ENCODE assay signal across 9 mouse cellular contexts in genomic region chr6:125159773-125160557, GRCm38 (mm10). TPM values are rescaled to one million over a fixed set of nuclear protein-coding genes. Genes with fewer than 3 reads are reported as not detected.
A peak's percentile ranks its signal among the peaks of the same experiment; 100 is the strongest.
DNase-seq lines count a peak whose midpoint lies in the region; ATAC-seq and TF ChIP-seq lines count a peak whose summit lies in the region.
"Had no signal": no experiment of that assay in that cellular context is flagged by ENCODE, and none has a peak within 500 bp of the region (broad histone marks: within the 10 kb centered on the region; RNA-seq: fewer than 3 reads in every experiment).

No protein-coding gene starts in this region.

- no peak overlapping the region for H3K4me3 ChIP-seq in heart, embryonic 16.5 days (ENCODE audit: low read length)
- H3K4me3 ChIP-seq in stomach, embryonic 15.5 days (replicated peaks), result no peak overlapping the region
- H3K4me3 ChIP-seq in stomach, postnatal 0 days (ENCODE audit: low read depth, low read length), result no peak overlapping the region
- no peak overlapping the region for H3K4me3 ChIP-seq in embryonic fibroblast, embryonic 13.5 days (ENCODE audit: insufficient read depth, low read length)
- H3K4me3 ChIP-seq in midbrain, postnatal 0 days (ENCODE audit: low read depth, low read length), result no peak overlapping the region

- peaks cover 17% of the 10 kb centered on the region for H3K4me1 ChIP-seq in heart, embryonic 16.5 days (ENCODE audit: control insufficient read depth, insufficient read depth, low read length)
- H3K4me1 ChIP-seq in stomach, embryonic 15.5 days, result peaks cover 25% of the 10 kb centered on the region
- H3K4me1 ChIP-seq in stomach, postnatal 0 days (replicated peaks; ENCODE audit: control insufficient read depth, insufficient read depth), result peaks cover 5% of the 10 kb centered on the region
- peaks cover 7% of the 10 kb centered on the region; the same call in 1 of the 2 replicates for H3K4me1 ChIP-seq in embryonic fibroblast, embryonic 13.5 days (ENCODE audit: control insufficient read depth, insufficient read depth, low read length)
- H3K4me1 ChIP-seq in midbrain, postnatal 0 days (ENCODE audit: insufficient read depth, low read length), result peaks cover 5% of the 10 kb centered on the region; the same call in 1 of the 2 replicates

- no peak for TF ChIP-seq CTCF in stomach, postnatal 0 days (IDR thresholded peaks at IDR 0.05; ENCODE audit: low read depth)
- TF ChIP-seq CTCF in embryonic fibroblast, embryonic 13.5 days (IDR thresholded peaks at IDR 0.05; ENCODE audit: borderline replicate concordance, insufficient read depth, low read length), result no peak
- TF ChIP-seq CTCF in midbrain, postnatal 0 days (IDR thresholded peaks at IDR 0.05), result no peak

- H3K4me2 ChIP-seq in heart, embryonic 16.5 days (ENCODE audit: low read depth, low read length), result no peak overlapping the region
- no peak overlapping the region for H3K4me2 ChIP-seq in stomach, embryonic 15.5 days
- H3K4me2 ChIP-seq in stomach, postnatal 0 days (replicated peaks; ENCODE audit: low read depth), result no peak overlapping the region
- H3K4me2 ChIP-seq in midbrain, postnatal 0 days (ENCODE audit: low read depth, low read length, poor library complexity, severe bottlenecking), result no peak overlapping the region

- peaks cover 31% of the 10 kb centered on the region for H3K36me3 ChIP-seq in heart, embryonic 16.5 days (ENCODE audit: control insufficient read depth, insufficient read depth)
- peaks cover 25% of the 10 kb centered on the region for H3K36me3 ChIP-seq in stomach, embryonic 15.5 days
- peaks cover 7% of the 10 kb centered on the region for H3K36me3 ChIP-seq in stomach, postnatal 0 days (ENCODE audit: control insufficient read depth, insufficient read depth, low read length)
- H3K36me3 ChIP-seq in midbrain, postnatal 0 days (ENCODE audit: insufficient read depth, low read length), result peaks cover 45% of the 10 kb centered on the region

- TF ChIP-seq POLR2A in embryonic fibroblast, embryonic 13.5 days (IDR thresholded peaks at IDR 0.05; ENCODE audit: low read depth, low read length), result no peak

- H3K27ac ChIP-seq in heart, embryonic 16.5 days (ENCODE audit: low read length), result peak overlapping the region; percentile 85
- peak overlapping the region; percentile 49; the same call in 1 of the 2 replicates for H3K27ac ChIP-seq in stomach, embryonic 15.5 days
- H3K27ac ChIP-seq in stomach, postnatal 0 days (replicated peaks), result no peak overlapping the region
- H3K27ac ChIP-seq in embryonic fibroblast, embryonic 13.5 days (ENCODE audit: insufficient read depth, low read length), result peak overlapping the region; percentile 10; the same call in 1 of the 2 replicates
- no peak overlapping the region for H3K27ac ChIP-seq in midbrain, postnatal 0 days (ENCODE audit: low read depth, low read length)

- 77% methylated on average over 7 of the region's 7 CpGs for WGBS in heart, embryonic 16.5 days
- WGBS in stomach, embryonic 15.5 days, result 78% methylated on average over 7 of the region's 7 CpGs
- 72% methylated on average over 7 of the region's 7 CpGs for WGBS in stomach, postnatal 0 days
- WGBS in midbrain, postnatal 0 days, result 82% methylated on average over 7 of the region's 7 CpGs

- peak overlapping the region; percentile 60 for H3K9ac ChIP-seq in heart, embryonic 16.5 days (ENCODE audit: low read length)
- no peak overlapping the region for H3K9ac ChIP-seq in stomach, embryonic 15.5 days
- H3K9ac ChIP-seq in stomach, postnatal 0 days (ENCODE audit: low read length), result no peak overlapping the region
- 0 out of 2 replicates have a peak overlapping the region, but pooled peaks have one; percentile 4 for H3K9ac ChIP-seq in midbrain, postnatal 0 days (replicated peaks; ENCODE audit: low read length, poor library complexity, severe bottlenecking)

- DNase-seq in heart, adult 8-10 months (ENCODE audit: low spot score), result no peak
- no peak for DNase-seq in stomach, postnatal 0 days (ENCODE audit: low spot score)
- DNase-seq in midbrain, postnatal 0 days (ENCODE audit: low spot score), result no peak
- DNase-seq in adrenal gland, postnatal 14 days, result no peak
- DNase-seq in kidney, postnatal 4 days, result no peak
- DNase-seq: gastrocnemius, postnatal 14 days had no signal

- no peak for TF ChIP-seq EP300 in stomach, postnatal 0 days (optimal IDR thresholded peaks at IDR 0.05)

- no peak for ATAC-seq in heart, embryonic 16.5 days (replicated peaks; ENCODE audit: extremely low read depth, insufficient read depth, low FRiP score)
- ATAC-seq in stomach, embryonic 15.5 days (ENCODE audit: insufficient read depth, low FRiP score, low read depth), result no peak
- ATAC-seq in stomach, postnatal 0 days (ENCODE audit: low FRiP score, low TSS enrichment), result no peak
- ATAC-seq in midbrain, postnatal 0 days (ENCODE audit: low FRiP score), result no peak

- no peaks in the 10 kb centered on the region for H3K27me3 ChIP-seq in heart, embryonic 16.5 days (ENCODE audit: control insufficient read depth, insufficient read depth, low read length)
- H3K27me3 ChIP-seq in stomach, embryonic 15.5 days (replicated peaks), result no peaks in the 10 kb centered on the region
- H3K27me3 ChIP-seq in stomach, postnatal 0 days (ENCODE audit: control insufficient read depth, insufficient read depth, low read length), result no peaks in the 10 kb centered on the region
- no peaks in the 10 kb centered on the region for H3K27me3 ChIP-seq in midbrain, postnatal 0 days (ENCODE audit: insufficient read depth, low read length)

- H3K9me3 ChIP-seq in heart, embryonic 16.5 days (replicated peaks; ENCODE audit: control insufficient read depth, low read length), result no peaks in the 10 kb centered on the region
- no peaks in the 10 kb centered on the region for H3K9me3 ChIP-seq in stomach, embryonic 15.5 days
- H3K9me3 ChIP-seq in stomach, postnatal 0 days (ENCODE audit: control insufficient read depth, low read length), result no peaks in the 10 kb centered on the region
- H3K9me3 ChIP-seq in midbrain, postnatal 0 days (ENCODE audit: low read length), result no peaks in the 10 kb centered on the region

RNA-seq across cellular contexts. Expression of gene Gapdh, which starts 6.3 kb away (rescaled TPM):
- polyA plus RNA-seq in heart, embryonic 16.5 days (2015; fragmentation: Nextera tagmentation; extraction: Ambion mirVana), result 3,677 and 4,254 TPM in 2 replicates
- 1,000 to 10,000 TPM; 4,410 to 5,784 (median 5,238) TPM for total RNA-seq in heart, adult 8-10 months (2022)
- 1,509 and 1,865 TPM in 2 replicates for polyA plus RNA-seq in stomach, embryonic 15.5 days (2015; fragmentation: Nextera tagmentation; extraction: Ambion mirVana)
- polyA plus RNA-seq in stomach, postnatal 0 days (2015; fragmentation: Nextera tagmentation; extraction: Ambion mirVana), result 920 and 1,103 TPM in 2 replicates
- 571 and 859 TPM in 2 replicates for polyA plus RNA-seq in embryonic fibroblast, embryonic 13.5 days (2011; ENCODE audit: insufficient read length, low read depth, missing spikeins)
- total RNA-seq in midbrain, postnatal 0 days (2014; rRNA removed), result 2,678 and 3,049 TPM in 2 replicates
- 1,705 and 1,726 TPM in 2 replicates for polyA plus RNA-seq in midbrain, postnatal 0 days (2015; fragmentation: Nextera tagmentation; extraction: Ambion mirVana)
- 1,705 and 1,924 TPM in 2 replicates for total RNA-seq in adrenal gland, postnatal 14 days (2021)

RNA-seq across cellular contexts. Expression of gene Iffo1, which starts 14.9 kb away (rescaled TPM):
- polyA plus RNA-seq in heart, embryonic 16.5 days (2015; fragmentation: Nextera tagmentation; extraction: Ambion mirVana), result 11.7 and 13.2 TPM in 2 replicates
- total RNA-seq in heart, adult 8-10 months (2022), result 10 to 100 TPM in 2 of 4 experiments, 1 to 10 TPM in 2; 5.2 to 11.9 (median 9.4) TPM
- polyA plus RNA-seq in stomach, embryonic 15.5 days (2015; fragmentation: Nextera tagmentation; extraction: Ambion mirVana), result 8.2 and 9.0 TPM in 2 replicates
- 4.4 and 5.7 TPM in 2 replicates for polyA plus RNA-seq in stomach, postnatal 0 days (2015; fragmentation: Nextera tagmentation; extraction: Ambion mirVana)
- polyA plus RNA-seq in embryonic fibroblast, embryonic 13.5 days (2011; ENCODE audit: insufficient read length, low read depth, missing spikeins), result 10.4 and 12.0 TPM in 2 replicates
- total RNA-seq in midbrain, postnatal 0 days (2014; rRNA removed), result 33.3 and 33.9 TPM in 2 replicates
- 19.0 and 20.4 TPM in 2 replicates for polyA plus RNA-seq in midbrain, postnatal 0 days (2015; fragmentation: Nextera tagmentation; extraction: Ambion mirVana)
- 18.6 and 25.0 TPM in 2 replicates for total RNA-seq in adrenal gland, postnatal 14 days (2021)

RNA-seq across cellular contexts. Expression of gene Nop2, which starts 28.3 kb away (rescaled TPM):
- 45.0 and 45.8 TPM in 2 replicates for polyA plus RNA-seq in heart, embryonic 16.5 days (2015; fragmentation: Nextera tagmentation; extraction: Ambion mirVana)
- 10 to 100 TPM; 16.5 to 21.5 (median 20.3) TPM for total RNA-seq in heart, adult 8-10 months (2022)
- polyA plus RNA-seq in stomach, embryonic 15.5 days (2015; fragmentation: Nextera tagmentation; extraction: Ambion mirVana), result 55.6 and 60.1 TPM in 2 replicates
- 25.0 and 26.6 TPM in 2 replicates for polyA plus RNA-seq in stomach, postnatal 0 days (2015; fragmentation: Nextera tagmentation; extraction: Ambion mirVana)
- 35.9 and 41.6 TPM in 2 replicates for polyA plus RNA-seq in embryonic fibroblast, embryonic 13.5 days (2011; ENCODE audit: insufficient read length, low read depth, missing spikeins)
- 34.5 and 45.8 TPM in 2 replicates for total RNA-seq in midbrain, postnatal 0 days (2014; rRNA removed)
- polyA plus RNA-seq in midbrain, postnatal 0 days (2015; fragmentation: Nextera tagmentation; extraction: Ambion mirVana), result 41.4 and 42.6 TPM in 2 replicates
- total RNA-seq in adrenal gland, postnatal 14 days (2021), result 47.0 and 53.7 TPM in 2 replicates

RNA-seq across cellular contexts. Expression of gene Ncapd2, which starts 31.5 kb away (rescaled TPM):
- polyA plus RNA-seq in heart, embryonic 16.5 days (2015; fragmentation: Nextera tagmentation; extraction: Ambion mirVana), result 97.4 and 99.3 TPM in 2 replicates
- total RNA-seq in heart, adult 8-10 months (2022), result 10 to 100 TPM; 14.3 to 18.7 (median 15.6) TPM
- polyA plus RNA-seq in stomach, embryonic 15.5 days (2015; fragmentation: Nextera tagmentation; extraction: Ambion mirVana), result 107 and 108 TPM in 2 replicates
- polyA plus RNA-seq in stomach, postnatal 0 days (2015; fragmentation: Nextera tagmentation; extraction: Ambion mirVana), result 15.3 and 16.6 TPM in 2 replicates
- polyA plus RNA-seq in embryonic fibroblast, embryonic 13.5 days (2011; ENCODE audit: insufficient read length, low read depth, missing spikeins), result 75.8 and 137 TPM in 2 replicates
- 29.8 and 33.7 TPM in 2 replicates for total RNA-seq in midbrain, postnatal 0 days (2014; rRNA removed)
- polyA plus RNA-seq in midbrain, postnatal 0 days (2015; fragmentation: Nextera tagmentation; extraction: Ambion mirVana), result 18.4 and 21.0 TPM in 2 replicates
- 43.2 and 45.2 TPM in 2 replicates for total RNA-seq in adrenal gland, postnatal 14 days (2021)

RNA-seq across cellular contexts. Expression of gene Mrpl51, which starts 31.6 kb away (rescaled TPM):
- 270 and 281 TPM in 2 replicates for polyA plus RNA-seq in heart, embryonic 16.5 days (2015; fragmentation: Nextera tagmentation; extraction: Ambion mirVana)
- 100 to 1,000 TPM; 313 to 324 (median 318) TPM for total RNA-seq in heart, adult 8-10 months (2022)
- 231 and 236 TPM in 2 replicates for polyA plus RNA-seq in stomach, embryonic 15.5 days (2015; fragmentation: Nextera tagmentation; extraction: Ambion mirVana)
- 196 and 211 TPM in 2 replicates for polyA plus RNA-seq in stomach, postnatal 0 days (2015; fragmentation: Nextera tagmentation; extraction: Ambion mirVana)
- 76.2 and 76.9 TPM in 2 replicates for polyA plus RNA-seq in embryonic fibroblast, embryonic 13.5 days (2011; ENCODE audit: insufficient read length, low read depth, missing spikeins)
- total RNA-seq in midbrain, postnatal 0 days (2014; rRNA removed), result 23.3 and 48.2 TPM in 2 replicates
- polyA plus RNA-seq in midbrain, postnatal 0 days (2015; fragmentation: Nextera tagmentation; extraction: Ambion mirVana), result 136 and 145 TPM in 2 replicates
- total RNA-seq in adrenal gland, postnatal 14 days (2021), result 222 and 232 TPM in 2 replicates

Comparison
In these comparisons a context has a peak if more than half of its experiments do, and no peak if none do; other contexts are left out.
1. H3K27ac ChIP-seq: peak in heart, embryonic 16.5 days (single experiment), stomach, embryonic 15.5 days (single experiment) and embryonic fibroblast, embryonic 13.5 days (single experiment); none in stomach, postnatal 0 days (single experiment) and midbrain, postnatal 0 days (single experiment).
2. H3K9ac ChIP-seq: peak in heart, embryonic 16.5 days (single experiment) and midbrain, postnatal 0 days (single experiment); none in stomach, embryonic 15.5 days (single experiment) and stomach, postnatal 0 days (single experiment).